Mouse (Mus musculus) stomach, postnatal 0 days (tissue): Measurements from ENCODE around the gene Stard13. TPM values are rescaled to one million over a fixed set of nuclear protein-coding genes. Genes with fewer than 3 reads are reported as not detected.

Experiments used
- ATAC-seq: fragments of 200-750 bp; cut with Nextera tagmentation; 2 replicates; pipeline ENCODE4 v1.8.0; 2017; ENCODE audit not compliant: low FRiP score, low TSS enrichment
- DNase-seq: peaks from one replicate; pipeline ENCODE4 v3.0.0-alpha.2; 2016; ENCODE audit warnings: low spot score
- H3K27ac ChIP-seq: fragments of 300-500 bp; sonication (generic); replicated peaks from 2 replicates; pipeline ENCODE4 v1.5.1; 2014; ENCODE audit warnings: mild to moderate bottlenecking, control low read depth
- H3K27me3 ChIP-seq: fragments of 300-500 bp; sonication (generic); 2 replicates; pipeline ENCODE4 v1.6.1; 2014; ENCODE audit warnings: low read length; ENCODE audit not compliant: control insufficient read depth, insufficient read depth
- H3K36me3 ChIP-seq: fragments of 300-500 bp; sonication (generic); 2 replicates; pipeline ENCODE4 v1.6.1; 2014; ENCODE audit warnings: low read length, mixed read lengths; ENCODE audit not compliant: control insufficient read depth, insufficient read depth
- H3K4me1 ChIP-seq: fragments of 300-500 bp; sonication (generic); replicated peaks from 2 replicates; pipeline ENCODE4 v1.6.1; 2014; ENCODE audit warnings: antibody characterized with exemption; ENCODE audit not compliant: control insufficient read depth, insufficient read depth
- H3K4me2 ChIP-seq: fragments of 300-500 bp; sonication (generic); replicated peaks from 2 replicates; pipeline ENCODE4 v1.6.1; 2014; ENCODE audit warnings: low read depth, mild to moderate bottlenecking, control low read depth, moderate library complexity
- H3K4me3 ChIP-seq: fragments of 300-500 bp; sonication (generic); 2 replicates; pipeline ENCODE4 v1.5.1; 2014; ENCODE audit warnings: low read depth, low read length, control low read depth
- H3K9ac ChIP-seq: fragments of 300-500 bp; sonication (generic); 2 replicates; pipeline ENCODE4 v1.6.1; 2014; ENCODE audit warnings: mild to moderate bottlenecking, low read length, control low read depth, mixed read lengths
- H3K9me3 ChIP-seq: fragments of 300-500 bp; sonication (generic); 2 replicates; pipeline ENCODE4 v1.6.1; 2016; ENCODE audit warnings: low read length; ENCODE audit not compliant: control insufficient read depth
- CTCF ChIP-seq: IDR thresholded peaks from 2 replicates; pipeline ENCODE4 v1.5.1; 2016; ENCODE audit warnings: antibody characterized with exemption, low read depth, mild to moderate bottlenecking, moderate library complexity
- EP300 ChIP-seq: optimal IDR thresholded peaks from 2 replicates; pipeline ENCODE3; 2016; ENCODE audit warnings: antibody characterized with exemption
- WGBS: fragments of 180-500 bp; shearing (Covaris S2); extraction: QIAGEN DNeasy Blood & Tissue Kit; methylation state at CpG from one replicate; pipeline ENCODE4 v1.1.7; 2014; 5-methylcytosine and 5-hydroxymethylcytosine counted together
- polyA plus RNA-seq: library from polyadenylated mRNA; unstranded; fragments of >200 nt; fragmentation: Nextera tagmentation; extraction: Ambion mirVana; gene quantifications from 2 replicates; pipeline ENCODE4 v1.2.1, GENCODE M21; 2015

The Stard13 gene
- polyA plus RNA-seq, 1 experiment from 2014 or later: 6.1 TPM

DNA sequence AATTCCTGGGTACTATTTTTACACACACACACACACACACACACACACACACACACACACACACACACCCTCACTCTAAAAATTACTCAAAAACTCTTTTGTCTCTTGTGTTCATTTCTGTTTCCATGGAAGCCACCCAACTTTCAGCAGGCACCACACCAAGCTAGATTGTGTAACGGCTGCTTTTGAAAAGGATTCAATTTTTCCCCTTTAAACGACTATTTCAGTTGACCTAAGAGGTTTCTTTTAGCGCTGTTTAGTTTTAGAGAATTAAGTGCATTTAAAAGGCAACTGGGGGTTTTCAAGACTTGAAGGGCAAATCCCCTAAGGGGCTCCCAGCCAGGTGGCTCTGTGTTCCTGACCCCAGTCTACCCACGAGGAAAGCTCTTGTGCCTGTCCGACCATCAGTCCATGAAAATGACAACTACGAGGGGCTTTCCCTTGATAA lies 123.2 kb downstream of the Stard13 start:
- no peaks in the 10 kb centered on the region for H3K36me3 ChIP-seq
- ATAC-seq (peak; percentile 32; the same call in 1 of the 2 replicates), DNase-seq (no peak)
- no peak overlapping the region for H3K9ac ChIP-seq
- H3K4me1 ChIP-seq: 0 out of 2 replicates have a peak, but pooled peaks cover 2% of the 10 kb centered on the region
- H3K4me3 ChIP-seq: no peak overlapping the region
- H3K4me2 ChIP-seq: no peak overlapping the region
- H3K27me3 ChIP-seq: no peaks in the 10 kb centered on the region
- H3K27ac ChIP-seq: no peak overlapping the region
- 37% methylated on average over 6 of the region's 6 CpGs for WGBS
- TF ChIP-seq EP300: no peak
- TF ChIP-seq CTCF: no peak
- no peaks in the 10 kb centered on the region for H3K9me3 ChIP-seq

DNA sequence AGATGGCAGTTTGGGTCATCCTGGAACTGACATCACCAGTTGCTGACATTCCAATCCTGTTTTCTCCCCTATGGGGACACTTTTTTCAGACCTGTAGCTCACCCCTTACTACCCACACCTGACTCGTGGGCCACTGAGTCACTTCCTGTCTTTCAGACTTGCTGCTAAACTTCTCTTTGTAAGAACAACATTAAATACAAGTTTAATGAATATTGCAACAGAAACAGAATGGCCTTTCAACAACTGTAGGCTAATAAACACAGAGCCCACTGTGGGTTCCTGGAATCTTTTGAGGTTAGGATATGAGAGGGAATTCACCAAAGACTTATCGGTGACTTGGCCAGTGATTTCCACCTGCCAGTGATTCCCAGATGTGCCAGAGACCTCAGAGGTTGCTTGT lies 123.8 kb downstream of the Stard13 start:
- 60% methylated on average over 2 of the region's 2 CpGs for WGBS
- ATAC-seq: no peak
- no peak for DNase-seq
- Histone ChIP-seq H3K4me1 (0 out of 2 replicates have a peak, but pooled peaks cover 2% of the 10 kb centered on the region), H3K9me3 (no peaks in the 10 kb centered on the region), H3K4me3 (no peak overlapping the region), H3K4me2 (no peak overlapping the region), H3K27me3 (no peaks in the 10 kb centered on the region), H3K9ac (no peak overlapping the region), H3K27ac (peak overlapping the region; percentile 41; the same call in 1 of the 2 replicates), H3K36me3 (no peaks in the 10 kb centered on the region)
- TF ChIP-seq EP300: no peak
- TF ChIP-seq CTCF: no peak

DNA sequence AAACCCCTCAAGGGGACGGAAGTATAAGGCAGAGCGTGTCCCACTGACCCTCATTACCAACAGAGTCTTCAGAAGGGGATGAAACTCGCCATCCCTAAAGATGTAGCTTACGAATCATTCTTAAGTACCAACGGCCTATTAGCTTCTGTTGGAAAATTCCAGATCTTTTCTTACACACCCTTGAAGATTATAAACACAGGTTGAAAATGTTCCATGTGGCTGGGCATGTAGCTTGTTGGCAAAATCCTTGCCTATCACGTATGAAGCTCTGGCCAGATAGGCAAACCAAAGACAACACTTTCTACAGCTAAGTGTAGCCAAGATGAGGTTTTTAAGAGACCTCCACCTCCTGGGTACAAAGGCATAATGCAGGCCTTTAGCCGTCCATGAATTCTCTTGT lies 124.7 kb downstream of the Stard13 start:
- Histone ChIP-seq H3K4me1 (0 out of 2 replicates have a peak, but pooled peaks cover 2% of the 10 kb centered on the region), H3K27me3 (no peaks in the 10 kb centered on the region), H3K9me3 (no peaks in the 10 kb centered on the region), H3K27ac (peak overlapping the region; percentile 35; the same call in 1 of the 2 replicates), H3K36me3 (no peaks in the 10 kb centered on the region), H3K4me2 (no peak overlapping the region), H3K9ac (no peak overlapping the region), H3K4me3 (no peak overlapping the region)
- ATAC-seq: no peak
- no peak for DNase-seq
- TF ChIP-seq EP300: no peak
- no peak for TF ChIP-seq CTCF
- 74% methylated on average over 7 of the region's 7 CpGs for WGBS

DNA sequence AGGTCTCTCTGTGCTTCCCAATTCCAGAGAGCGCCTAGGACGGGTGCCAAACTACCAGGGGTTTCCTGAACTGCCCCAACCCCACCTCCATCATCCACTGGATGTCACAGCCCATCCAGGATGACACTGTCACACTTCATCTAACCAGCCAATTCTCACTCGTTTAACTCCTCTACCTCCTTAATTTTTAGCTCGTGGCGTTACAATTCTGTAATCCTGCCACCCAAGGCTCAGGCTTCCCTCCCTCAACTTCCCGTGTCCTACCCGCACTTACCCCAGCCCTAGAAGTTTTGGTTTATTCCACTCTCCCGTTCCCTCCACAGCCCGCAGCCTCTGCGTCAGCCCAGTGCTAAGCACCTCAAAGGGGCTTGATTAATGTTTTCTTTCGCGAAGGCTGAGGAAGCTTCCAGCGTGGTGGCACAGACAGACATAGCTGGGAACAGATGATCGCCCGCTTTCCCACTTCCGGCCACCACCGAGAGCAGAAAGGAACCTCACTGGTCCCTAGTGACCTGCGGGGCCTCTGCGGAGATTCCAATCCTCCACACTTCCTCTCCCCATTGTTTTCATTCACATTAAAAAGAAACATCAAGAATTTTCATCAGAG lies 125.2 kb downstream of the Stard13 start:
- H3K9ac ChIP-seq: peak overlapping the region; percentile 31; the same call in 1 of the 2 replicates
- DNase-seq (no peak), ATAC-seq (no peak)
- no peaks in the 10 kb centered on the region for H3K9me3 ChIP-seq
- 0 out of 2 replicates have a peak, but pooled peaks cover 2% of the 10 kb centered on the region for H3K4me1 ChIP-seq
- no peaks in the 10 kb centered on the region for H3K27me3 ChIP-seq
- H3K4me3 ChIP-seq: peak overlapping the region; percentile 4; the same call in 1 of the 2 replicates
- peak overlapping the region; percentile 20 for H3K4me2 ChIP-seq
- WGBS: 52% methylated on average over 19 of the region's 19 CpGs
- TF ChIP-seq EP300: no peak
- no peak for TF ChIP-seq CTCF
- H3K36me3 ChIP-seq: no peaks in the 10 kb centered on the region
- peak overlapping the region; percentile 35; the same call in 1 of the 2 replicates for H3K27ac ChIP-seq

DNA sequence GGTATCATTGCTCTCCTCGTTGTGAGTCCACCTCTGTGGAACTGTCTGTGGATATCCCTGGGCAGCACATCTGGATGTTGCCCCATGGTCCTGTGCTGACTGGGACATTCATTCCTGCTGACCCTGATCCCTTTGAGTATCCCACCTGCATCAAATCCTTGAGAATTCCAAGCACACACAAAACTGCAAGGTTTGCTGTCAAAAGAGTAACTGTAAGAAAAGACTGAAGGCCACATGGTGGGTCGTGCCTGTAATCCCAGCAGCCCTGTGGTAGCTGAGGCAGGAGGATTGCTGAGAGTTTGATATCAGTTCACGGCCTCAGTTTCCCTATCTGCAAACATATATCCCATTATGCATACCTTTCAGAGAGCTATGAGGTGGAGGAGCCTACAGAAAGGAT lies 126.8 kb downstream of the Stard13 start:
- Histone ChIP-seq H3K27ac (no peak overlapping the region), H3K9ac (no peak overlapping the region), H3K27me3 (no peaks in the 10 kb centered on the region), H3K4me2 (no peak overlapping the region), H3K9me3 (no peaks in the 10 kb centered on the region), H3K4me3 (no peak overlapping the region), H3K4me1 (0 out of 2 replicates have a peak, but pooled peaks cover 2% of the 10 kb centered on the region), H3K36me3 (no peaks in the 10 kb centered on the region)
- ATAC-seq (no peak), DNase-seq (no peak)
- TF ChIP-seq CTCF (no peak), EP300 (no peak)
- 89% methylated on average over 3 of the region's 3 CpGs for WGBS
